Mouse (Mus musculus) embryonic facial prominence, embryonic 11.5 days (tissue): ENCODE data around the gene Gm21958. TPM values are rescaled to one million over a fixed set of nuclear protein-coding genes. Genes with fewer than 3 reads are reported as not detected.

Source experiments
- ATAC-seq: fragments of 200-750 bp; cut with Nextera tagmentation; replicated peaks from 2 replicates; pipeline ENCODE4 v1.8.0; 2017; ENCODE audit warnings: low read depth; ENCODE audit not compliant: insufficient number of reproducible peaks, low FRiP score, low TSS enrichment
- DNase-seq: peaks from one replicate; pipeline ENCODE4 v3.0.0-alpha.2; 2015; ENCODE audit warnings: low spot score
- H3K27ac ChIP-seq: fragments of 300-500 bp; sonication (generic); replicated peaks from 2 replicates; pipeline ENCODE4 v1.5.1; 2014; ENCODE audit warnings: mild to moderate bottlenecking, low read depth, low read length, control low read depth
- H3K27me3 ChIP-seq: fragments of 300-500 bp; sonication (generic); 2 replicates; pipeline ENCODE4 v1.6.1; 2014; ENCODE audit warnings: mild to moderate bottlenecking, low read length, moderate library complexity, mixed read lengths; ENCODE audit not compliant: control insufficient read depth, insufficient read depth
- H3K36me3 ChIP-seq: fragments of 300-500 bp; sonication (generic); replicated peaks from 2 replicates; pipeline ENCODE4 v1.6.1; 2014; ENCODE audit warnings: low read depth, mild to moderate bottlenecking, low read length, moderate library complexity, mixed read lengths; ENCODE audit not compliant: control insufficient read depth, insufficient read depth
- H3K4me1 ChIP-seq: fragments of 300-500 bp; sonication (generic); 2 replicates; pipeline ENCODE4 v1.6.1; 2014; ENCODE audit warnings: low read length, mixed read lengths; ENCODE audit not compliant: control insufficient read depth, insufficient read depth
- H3K4me2 ChIP-seq: fragments of 300-500 bp; sonication (generic); 2 replicates; pipeline ENCODE4 v1.6.1; 2014; ENCODE audit warnings: low read depth, mild to moderate bottlenecking, control low read depth, low read length, moderate library complexity
- H3K4me3 ChIP-seq: fragments of 300-500 bp; sonication (generic); 2 replicates; pipeline ENCODE4 v1.5.1; 2014; ENCODE audit warnings: low read depth, low read length, control low read depth
- H3K9ac ChIP-seq: fragments of 300-500 bp; sonication (generic); replicated peaks from 2 replicates; pipeline ENCODE4 v1.6.1; 2014; ENCODE audit warnings: mild to moderate bottlenecking, control low read depth, low read length
- H3K9me3 ChIP-seq: fragments of 300-500 bp; sonication (generic); replicated peaks from 2 replicates; pipeline ENCODE4 v1.6.1; 2016; ENCODE audit warnings: mild to moderate bottlenecking, low read length, inconsistent platforms, mixed read lengths; ENCODE audit not compliant: control insufficient read depth
- WGBS: fragments of 180-500 bp; shearing (Covaris S2); extraction: QIAGEN DNeasy Blood & Tissue Kit; methylation state at CpG from one replicate; pipeline ENCODE4 v1.1.7; 2014; 5-methylcytosine and 5-hydroxymethylcytosine counted together
- polyA plus RNA-seq: library from polyadenylated mRNA; unstranded; fragments of >200 nt; fragmentation: Nextera tagmentation; extraction: Ambion mirVana; gene quantifications from 2 replicates; pipeline ENCODE4 v1.2.1, GENCODE M21; 2014

Gm21958 gene
- polyA plus RNA-seq, 1 experiment from 2014 or later, result 1.9 TPM

GRCm38 (mm10) chr3:54753411-54753810 lies 39.3 kb upstream of the Gm21958 start:
- Histone ChIP-seq H3K4me1 (no peaks in the 10 kb centered on the region; the same call in 1 of the 2 replicates), H3K4me3 (no peak overlapping the region), H3K9ac (no peak overlapping the region), H3K36me3 (no peaks in the 10 kb centered on the region; the same call in none of the 2 replicates), H3K27me3 (0 out of 2 replicates have a peak, but pooled peaks cover 2% of the 10 kb centered on the region), H3K4me2 (no peak overlapping the region), H3K9me3 (no peaks in the 10 kb centered on the region), H3K27ac (no peak overlapping the region)
- WGBS, result 91% methylated on average over 4 of the region's 4 CpGs
- no peak for DNase-seq
- ATAC-seq, result no peak

GRCm38 (mm10) chr3:54745799-54746198 lies 31.6 kb upstream of the Gm21958 start:
- DNase-seq, result peak; percentile 61
- Histone ChIP-seq H3K4me3 (no peak overlapping the region), H3K27ac (no peak overlapping the region), H3K9me3 (no peaks in the 10 kb centered on the region), H3K9ac (no peak overlapping the region), H3K4me1 (no peaks in the 10 kb centered on the region), H3K36me3 (peaks cover 19% of the 10 kb centered on the region), H3K27me3 (no peaks in the 10 kb centered on the region), H3K4me2 (no peak overlapping the region)
- ATAC-seq, result no peak
- 55% methylated on average over 5 of the region's 5 CpGs for WGBS

- 96% methylated on average over 11 of the region's 11 CpGs for WGBS
- Histone ChIP-seq H3K4me1 (no peaks in the 10 kb centered on the region), H3K4me3 (no peak overlapping the region), H3K4me2 (no peak overlapping the region), H3K27me3 (no peaks in the 10 kb centered on the region), H3K27ac (no peak overlapping the region), H3K9ac (no peak overlapping the region), H3K9me3 (no peaks in the 10 kb centered on the region), H3K36me3 (peaks cover 19% of the 10 kb centered on the region)
- no peak for ATAC-seq
- no peak for DNase-seq
Observed at GRCm38 (mm10) chr3:54741965-54742364, 27.8 kb upstream of the Gm21958 start.

- Histone ChIP-seq H3K9me3 (no peaks in the 10 kb centered on the region), H3K27ac (no peak overlapping the region), H3K27me3 (no peaks in the 10 kb centered on the region), H3K4me3 (no peak overlapping the region), H3K4me1 (no peaks in the 10 kb centered on the region; the same call in 1 of the 2 replicates), H3K36me3 (peaks cover 6% of the 10 kb centered on the region), H3K4me2 (no peak overlapping the region), H3K9ac (no peak overlapping the region)
- ATAC-seq (no peak), DNase-seq (no peak)
- WGBS, result 95% methylated on average over 8 of the region's 8 CpGs
Observed at GRCm38 (mm10) chr3:54737317-54737716, 23.2 kb upstream of the Gm21958 start.

GRCm38 (mm10) chr3:54736101-54736927 lies 22.2 kb upstream of the Gm21958 start:
- no peaks in the 10 kb centered on the region; the same call in 1 of the 2 replicates for H3K4me1 ChIP-seq
- H3K27me3 ChIP-seq, result no peaks in the 10 kb centered on the region
- DNase-seq (peak; percentile 24), ATAC-seq (no peak)
- H3K9me3 ChIP-seq, result no peaks in the 10 kb centered on the region
- peak overlapping the region; percentile 84 for H3K4me2 ChIP-seq
- 55% methylated on average over 18 of the region's 18 CpGs for WGBS
- peak overlapping the region; percentile 94 for H3K9ac ChIP-seq
- H3K4me3 ChIP-seq, result peak overlapping the region; percentile 90
- H3K27ac ChIP-seq, result peak overlapping the region; percentile 87; the same call in 1 of the 2 replicates
- H3K36me3 ChIP-seq, result peaks cover under 1% of the 10 kb centered on the region; the same call in 1 of the 2 replicates

GRCm38 (mm10) chr3:54735247-54736046 lies 21.3 kb upstream of the Gm21958 start, which contains the start of the genes Exosc8 and Alg5:
Exosc8 (minus strand) TSS chr3:54735393.
Alg5 (plus strand) TSS chr3:54735539.
- WGBS, result 0% methylated on average over 60 of the region's 65 CpGs
- H3K27me3 ChIP-seq, result no peaks in the 10 kb centered on the region
- H3K4me3 ChIP-seq, result peak within 1 kb of the TSS; percentile 90
- no peaks in the 10 kb centered on the region for H3K9me3 ChIP-seq
- DNase-seq (peak; percentile 81), ATAC-seq (peak; percentile 91)
- H3K27ac ChIP-seq, result peak within 1 kb of the TSS; percentile 87
- no peaks in the 10 kb centered on the region for H3K36me3 ChIP-seq
- peak within 1 kb of the TSS; percentile 84 for H3K4me2 ChIP-seq
- H3K9ac ChIP-seq, result peak within 1 kb of the TSS; percentile 94
- H3K4me1 ChIP-seq, result no peaks in the 10 kb centered on the region; the same call in 1 of the 2 replicates

GRCm38 (mm10) chr3:54734411-54735246 lies 20.5 kb upstream of the Gm21958 start:
- ATAC-seq (peak; percentile 95), DNase-seq (peak; percentile 91)
- Histone ChIP-seq H3K9ac (peak overlapping the region; percentile 94), H3K27me3 (no peaks in the 10 kb centered on the region), H3K36me3 (peaks cover 3% of the 10 kb centered on the region; the same call in 1 of the 2 replicates), H3K27ac (peak overlapping the region; percentile 87), H3K4me1 (no peaks in the 10 kb centered on the region; the same call in 1 of the 2 replicates), H3K4me3 (peak overlapping the region; percentile 90), H3K4me2 (peak overlapping the region; percentile 84), H3K9me3 (no peaks in the 10 kb centered on the region)
- WGBS, result under 1% methylated on average over 69 of the region's 84 CpGs
